Mouse (Mus musculus) intestine, embryonic 14.5 days (tissue): ENCODE results near the gene Tmco3. TPM values are rescaled to one million over a fixed set of nuclear protein-coding genes. Genes with fewer than 3 reads are reported as not detected.

Source experiments
- ATAC-seq: fragments of 200-750 bp; cut with Nextera tagmentation; replicated peaks from 2 replicates; pipeline ENCODE4 v1.8.0; 2017; ENCODE audit warnings: low read depth, moderate number of reproducible peaks, moderate TSS enrichment, moderate library complexity; ENCODE audit not compliant: low FRiP score, low TSS enrichment
- DNase-seq: peaks from one replicate; pipeline ENCODE4 v3.0.0-alpha.2; 2018; ENCODE audit warnings: low spot score
- H3K27ac ChIP-seq: fragments of 300-500 bp; sonication (generic); 2 replicates; pipeline ENCODE4 v1.5.1; 2014; ENCODE audit warnings: low read depth, mild to moderate bottlenecking, control low read depth
- H3K27me3 ChIP-seq: fragments of 300-500 bp; sonication (generic); replicated peaks from 2 replicates; pipeline ENCODE4 v1.6.1; 2014; ENCODE audit warnings: low read length, control low read depth; ENCODE audit not compliant: control insufficient read depth, insufficient read depth
- H3K36me3 ChIP-seq: fragments of 300-500 bp; sonication (generic); 2 replicates; pipeline ENCODE4 v1.6.1; 2014; ENCODE audit warnings: low read length, control low read depth; ENCODE audit not compliant: control insufficient read depth, insufficient read depth
- H3K4me1 ChIP-seq: fragments of 300-500 bp; sonication (generic); replicated peaks from 2 replicates; pipeline ENCODE4 v1.6.1; 2014; ENCODE audit warnings: low read length, control low read depth, mixed read lengths; ENCODE audit not compliant: control insufficient read depth, insufficient read depth
- H3K4me2 ChIP-seq: fragments of 300-500 bp; sonication (generic); 2 replicates; pipeline ENCODE4 v1.6.1; 2014; ENCODE audit warnings: low read length
- H3K4me3 ChIP-seq: fragments of 300-500 bp; sonication (generic); 2 replicates; pipeline ENCODE4 v1.5.1; 2014; ENCODE audit warnings: low read depth, low read length, control low read depth, mixed read lengths
- H3K9ac ChIP-seq: fragments of 300-500 bp; sonication (generic); 2 replicates; pipeline ENCODE4 v1.6.1; 2014; ENCODE audit warnings: mild to moderate bottlenecking, low read length
- H3K9me3 ChIP-seq: fragments of 300-500 bp; sonication (generic); 2 replicates; pipeline ENCODE4 v1.6.1; 2016; ENCODE audit warnings: low read length, control low read depth; ENCODE audit not compliant: control insufficient read depth
- WGBS: fragments of 180-500 bp; shearing (Covaris S2); extraction: QIAGEN DNeasy Blood & Tissue Kit; methylation state at CpG from one replicate; pipeline ENCODE4 v1.1.7; 2014; 5-methylcytosine and 5-hydroxymethylcytosine counted together
- polyA plus RNA-seq: library from polyadenylated mRNA; unstranded; fragments of >200 nt; fragmentation: Nextera tagmentation; extraction: Ambion mirVana; gene quantifications from 2 replicates; pipeline ENCODE4 v1.2.1, GENCODE M21; 2014

Tmco3 gene
- polyA plus RNA-seq, 1 experiment from 2014 or later, result 37.4 TPM

GRCm38 (mm10) chr8:13263376-13263775, 24.6 kb upstream of the Tmco3 start:
- no peak overlapping the region for H3K27ac ChIP-seq
- no peaks in the 10 kb centered on the region for H3K27me3 ChIP-seq
- H3K4me3 ChIP-seq, result no peak overlapping the region
- ATAC-seq, result no peak
- H3K4me2 ChIP-seq, result no peak overlapping the region
- H3K9me3 ChIP-seq, result no peaks in the 10 kb centered on the region
- WGBS, result 67% methylated on average over 3 of the region's 3 CpGs
- H3K9ac ChIP-seq, result no peak overlapping the region
- H3K4me1 ChIP-seq, result no peaks in the 10 kb centered on the region
- peaks cover 14% of the 10 kb centered on the region for H3K36me3 ChIP-seq
- no peak for DNase-seq

- Histone ChIP-seq H3K9ac (no peak overlapping the region), H3K9me3 (no peaks in the 10 kb centered on the region), H3K4me3 (no peak overlapping the region), H3K36me3 (peaks cover 21% of the 10 kb centered on the region; the same call in 1 of the 2 replicates), H3K4me1 (no peaks in the 10 kb centered on the region), H3K27me3 (no peaks in the 10 kb centered on the region), H3K27ac (no peak overlapping the region), H3K4me2 (no peak overlapping the region)
- 71% methylated on average over 2 of the region's 2 CpGs for WGBS
- no peak for ATAC-seq
- DNase-seq, result no peak
Observed at GRCm38 (mm10) chr8:13267566-13267965, 20.4 kb upstream of the Tmco3 start.

- H3K36me3 ChIP-seq, result peaks cover 24% of the 10 kb centered on the region
- no peak overlapping the region for H3K27ac ChIP-seq
- 83% methylated on average over 5 of the region's 5 CpGs for WGBS
- H3K4me1 ChIP-seq, result no peaks in the 10 kb centered on the region
- H3K4me2 ChIP-seq, result no peak overlapping the region
- no peak for DNase-seq
- H3K9ac ChIP-seq, result no peak overlapping the region
- H3K27me3 ChIP-seq, result no peaks in the 10 kb centered on the region
- no peak overlapping the region for H3K4me3 ChIP-seq
- ATAC-seq, result no peak
- no peaks in the 10 kb centered on the region for H3K9me3 ChIP-seq
Observed at GRCm38 (mm10) chr8:13272834-13273233, 15.2 kb upstream of the Tmco3 start.

GRCm38 (mm10) chr8:13276941-13277447, 11.0 kb upstream of the Tmco3 start:
- no peaks in the 10 kb centered on the region for H3K9me3 ChIP-seq
- no peak overlapping the region for H3K4me2 ChIP-seq
- 84% methylated on average over 5 of the region's 5 CpGs for WGBS
- DNase-seq (no peak), ATAC-seq (no peak)
- H3K9ac ChIP-seq, result no peak overlapping the region
- peaks cover 12% of the 10 kb centered on the region; the same call in 1 of the 2 replicates for H3K36me3 ChIP-seq
- no peak overlapping the region for H3K27ac ChIP-seq
- H3K4me3 ChIP-seq, result no peak overlapping the region
- no peaks in the 10 kb centered on the region for H3K4me1 ChIP-seq
- no peaks in the 10 kb centered on the region for H3K27me3 ChIP-seq

GRCm38 (mm10) chr8:13283200-13283599, 4.8 kb upstream of the Tmco3 start:
- Histone ChIP-seq H3K4me1 (peaks cover 7% of the 10 kb centered on the region), H3K9me3 (no peaks in the 10 kb centered on the region), H3K36me3 (0 out of 2 replicates have a peak, but pooled peaks cover 3% of the 10 kb centered on the region), H3K4me3 (no peak overlapping the region), H3K27ac (no peak overlapping the region), H3K9ac (no peak overlapping the region), H3K27me3 (no peaks in the 10 kb centered on the region), H3K4me2 (no peak overlapping the region)
- WGBS, result 84% methylated on average over 1 of the region's 1 CpGs
- no peak for ATAC-seq
- no peak for DNase-seq

GRCm38 (mm10) chr8:13287304-13287691, 692 bp upstream of the Tmco3 start:
- ATAC-seq (peak; percentile 81), DNase-seq (no peak)
- under 1% methylated on average over 33 of the region's 34 CpGs for WGBS
- Histone ChIP-seq H3K27me3 (no peaks in the 10 kb centered on the region), H3K4me2 (peak overlapping the region; percentile 86), H3K36me3 (peaks cover 4% of the 10 kb centered on the region; the same call in 1 of the 2 replicates), H3K4me3 (peak overlapping the region; percentile 89), H3K9ac (peak overlapping the region; percentile 60), H3K4me1 (peaks cover 12% of the 10 kb centered on the region), H3K27ac (peak overlapping the region; percentile 91), H3K9me3 (no peaks in the 10 kb centered on the region)

GRCm38 (mm10) chr8:13288646-13289045, 656 bp downstream of the Tmco3 start:
- Histone ChIP-seq H3K36me3 (peaks cover 13% of the 10 kb centered on the region), H3K27ac (no peak overlapping the region), H3K9me3 (no peaks in the 10 kb centered on the region), H3K9ac (peak overlapping the region; percentile 60), H3K4me3 (peak overlapping the region; percentile 89), H3K4me2 (peak overlapping the region; percentile 86), H3K27me3 (no peaks in the 10 kb centered on the region), H3K4me1 (peaks cover 12% of the 10 kb centered on the region)
- ATAC-seq (no peak), DNase-seq (no peak)
- WGBS, result 2% methylated on average over 6 of the region's 6 CpGs

GRCm38 (mm10) chr8:13292364-13292763, 4.4 kb downstream of the Tmco3 start:
- ATAC-seq (no peak), DNase-seq (peak; percentile 92)
- peaks cover 5% of the 10 kb centered on the region; the same call in 1 of the 2 replicates for H3K4me1 ChIP-seq
- peaks cover 46% of the 10 kb centered on the region for H3K36me3 ChIP-seq
- no peaks in the 10 kb centered on the region for H3K9me3 ChIP-seq
- 31% methylated on average over 9 of the region's 9 CpGs for WGBS
- no peak overlapping the region for H3K9ac ChIP-seq
- no peak overlapping the region for H3K4me2 ChIP-seq
- no peaks in the 10 kb centered on the region for H3K27me3 ChIP-seq
- no peak overlapping the region for H3K27ac ChIP-seq
- no peak overlapping the region for H3K4me3 ChIP-seq
